Mouse (Mus musculus) liver, embryonic 12.5 days (tissue): ENCODE results near the gene G430095P16Rik. TPM values are rescaled to one million over a fixed set of nuclear protein-coding genes. Genes with fewer than 3 reads are reported as not detected.

ENCODE experiments used
- ATAC-seq: fragments of 200-750 bp; cut with Nextera tagmentation; 2 replicates; pipeline ENCODE4 v1.8.0; 2017; ENCODE audit warnings: moderate number of reproducible peaks, mild to moderate bottlenecking, moderate library complexity
- H3K27ac ChIP-seq: fragments of 300-500 bp; sonication (generic); 2 replicates; pipeline ENCODE4 v1.5.1; 2016; ENCODE audit warnings: mild to moderate bottlenecking
- H3K27me3 ChIP-seq: fragments of 300-500 bp; sonication (generic); replicated peaks from 2 replicates; pipeline ENCODE4 v1.6.1; 2016; ENCODE audit warnings: mild to moderate bottlenecking, moderate library complexity
- H3K36me3 ChIP-seq: fragments of 300-500 bp; sonication (generic); 2 replicates; pipeline ENCODE4 v1.6.1; 2016; ENCODE audit warnings: mild to moderate bottlenecking, moderate library complexity
- H3K4me1 ChIP-seq: fragments of 300-500 bp; sonication (generic); 2 replicates; pipeline ENCODE4 v1.6.1; 2016
- H3K4me2 ChIP-seq: fragments of 300-500 bp; sonication (generic); 2 replicates; pipeline ENCODE4 v1.6.1; 2016; ENCODE audit warnings: mild to moderate bottlenecking, moderate library complexity
- H3K4me3 ChIP-seq: fragments of 300-500 bp; sonication (generic); 2 replicates; pipeline ENCODE4 v1.5.1; 2016; ENCODE audit warnings: mild to moderate bottlenecking, moderate library complexity
- H3K9ac ChIP-seq: fragments of 300-500 bp; sonication (generic); 2 replicates; pipeline ENCODE4 v1.6.1; 2016; ENCODE audit warnings: mild to moderate bottlenecking, moderate library complexity
- H3K9me3 ChIP-seq: fragments of 300-500 bp; sonication (generic); replicated peaks from 2 replicates; pipeline ENCODE4 v1.6.1; 2016; ENCODE audit warnings: mild to moderate bottlenecking, moderate library complexity
- WGBS: fragments of 180-500 bp; shearing (Covaris S2); methylation state at CpG from one replicate; pipeline ENCODE4 v1.1.7; 2016; ENCODE audit not compliant: insufficient replicate concordance; 5-methylcytosine and 5-hydroxymethylcytosine counted together
- polyA plus RNA-seq: library from polyadenylated mRNA; unstranded; fragments of >200 nt; fragmentation: Nextera tagmentation; extraction: Ambion mirVana; gene quantifications from 2 replicates; pipeline ENCODE4 v1.2.1, GENCODE M21; 2016

Gene G430095P16Rik
- 11.0 and 12.0 TPM in 2 replicates for polyA plus RNA-seq

- H3K4me2 ChIP-seq: peak within 1 kb of the TSS; percentile 78
Observed at GRCm38 (mm10) chr8:84722850-84723570, at the start of gene G430095P16Rik. G430095P16Rik (plus strand) TSS chr8:84723007.

GRCm38 (mm10) chr8:84677305-84677704 is 45.5 kb upstream of the G430095P16Rik start:
- H3K4me1 ChIP-seq: peaks cover 25% of the 10 kb centered on the region
- 88% methylated on average over 5 of the region's 5 CpGs for WGBS
- H3K36me3 ChIP-seq: peaks cover 78% of the 10 kb centered on the region
- no peak overlapping the region for H3K27ac ChIP-seq
- no peaks in the 10 kb centered on the region for H3K27me3 ChIP-seq
- no peaks in the 10 kb centered on the region for H3K9me3 ChIP-seq
- peak; percentile 52 for ATAC-seq
- no peak overlapping the region for H3K4me3 ChIP-seq
- no peak overlapping the region for H3K9ac ChIP-seq
- no peak overlapping the region for H3K4me2 ChIP-seq

More at GRCm38 (mm10) chr8:84722850-84723570, at the start of gene G430095P16Rik:
- H3K27ac ChIP-seq: peak within 1 kb of the TSS; percentile 99
- H3K9ac ChIP-seq: peak within 1 kb of the TSS; percentile 78
- WGBS: 5% methylated on average over 10 of the region's 10 CpGs
- peaks cover 73% of the 10 kb centered on the region for H3K4me1 ChIP-seq
- peak within 1 kb of the TSS; percentile 63 for H3K4me3 ChIP-seq
- H3K9me3 ChIP-seq: no peaks in the 10 kb centered on the region
- H3K27me3 ChIP-seq: peaks cover 17% of the 10 kb centered on the region; the same call in 1 of the 2 replicates
- H3K36me3 ChIP-seq: peaks cover 38% of the 10 kb centered on the region
- ATAC-seq: peak; percentile 91

DNA sequence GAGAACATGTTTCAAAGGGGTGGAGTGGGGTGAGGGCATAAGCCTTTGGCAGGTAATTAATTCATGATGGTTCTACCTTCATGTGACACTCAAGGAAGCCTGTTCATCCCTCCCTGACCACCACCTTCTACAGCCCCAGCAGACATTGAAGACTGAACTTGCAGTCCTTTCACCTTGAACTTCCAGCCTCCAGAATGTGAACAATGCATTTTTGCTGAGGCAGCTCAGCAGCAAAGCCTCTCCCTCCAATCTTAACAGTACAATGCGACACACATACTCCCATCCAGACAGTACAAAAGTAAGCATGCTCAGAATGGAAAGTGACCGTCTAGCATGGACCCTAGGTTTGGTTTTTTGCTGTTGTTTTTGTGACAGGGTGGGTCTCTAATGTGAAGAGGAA is 41.3 kb upstream of the G430095P16Rik start:
- Histone ChIP-seq H3K4me1 (peaks cover 64% of the 10 kb centered on the region), H3K9ac (no peak overlapping the region), H3K27ac (no peak overlapping the region), H3K36me3 (peaks cover 64% of the 10 kb centered on the region), H3K4me3 (no peak overlapping the region), H3K9me3 (no peaks in the 10 kb centered on the region), H3K27me3 (no peaks in the 10 kb centered on the region), H3K4me2 (no peak overlapping the region)
- no peak for ATAC-seq
- 79% methylated on average over 2 of the region's 2 CpGs for WGBS

GRCm38 (mm10) chr8:84682257-84682656 is 40.5 kb upstream of the G430095P16Rik start:
- H3K4me2 ChIP-seq: no peak overlapping the region
- no peaks in the 10 kb centered on the region for H3K9me3 ChIP-seq
- H3K27ac ChIP-seq: 0 out of 2 replicates have a peak overlapping the region, but pooled peaks have one; percentile 4
- H3K9ac ChIP-seq: no peak overlapping the region
- H3K4me3 ChIP-seq: no peak overlapping the region
- peaks cover 67% of the 10 kb centered on the region for H3K4me1 ChIP-seq
- peaks cover 57% of the 10 kb centered on the region for H3K36me3 ChIP-seq
- no peaks in the 10 kb centered on the region for H3K27me3 ChIP-seq
- WGBS: 61% methylated on average over 2 of the region's 2 CpGs
- no peak for ATAC-seq

DNA sequence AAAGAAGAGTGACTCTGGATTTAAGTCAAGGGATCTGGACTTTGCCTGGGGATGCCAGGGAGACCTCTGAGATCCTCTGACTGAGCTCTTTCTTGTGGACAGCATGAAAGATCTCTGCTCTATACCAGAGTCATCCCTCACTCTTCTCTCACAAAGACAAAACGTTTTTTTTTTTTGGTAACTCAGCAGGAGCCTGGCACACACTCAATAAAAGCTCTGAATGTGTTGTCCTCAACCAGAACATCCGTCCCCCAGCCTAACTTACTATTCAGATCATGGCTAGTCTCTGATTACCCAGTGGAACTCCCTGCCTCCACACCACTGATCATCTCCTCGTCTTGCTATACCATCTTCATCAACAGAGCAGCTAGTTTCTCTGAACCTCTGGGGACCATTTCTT is 38.3 kb upstream of the G430095P16Rik start:
- H3K9ac ChIP-seq: no peak overlapping the region
- no peak for ATAC-seq

DNA sequence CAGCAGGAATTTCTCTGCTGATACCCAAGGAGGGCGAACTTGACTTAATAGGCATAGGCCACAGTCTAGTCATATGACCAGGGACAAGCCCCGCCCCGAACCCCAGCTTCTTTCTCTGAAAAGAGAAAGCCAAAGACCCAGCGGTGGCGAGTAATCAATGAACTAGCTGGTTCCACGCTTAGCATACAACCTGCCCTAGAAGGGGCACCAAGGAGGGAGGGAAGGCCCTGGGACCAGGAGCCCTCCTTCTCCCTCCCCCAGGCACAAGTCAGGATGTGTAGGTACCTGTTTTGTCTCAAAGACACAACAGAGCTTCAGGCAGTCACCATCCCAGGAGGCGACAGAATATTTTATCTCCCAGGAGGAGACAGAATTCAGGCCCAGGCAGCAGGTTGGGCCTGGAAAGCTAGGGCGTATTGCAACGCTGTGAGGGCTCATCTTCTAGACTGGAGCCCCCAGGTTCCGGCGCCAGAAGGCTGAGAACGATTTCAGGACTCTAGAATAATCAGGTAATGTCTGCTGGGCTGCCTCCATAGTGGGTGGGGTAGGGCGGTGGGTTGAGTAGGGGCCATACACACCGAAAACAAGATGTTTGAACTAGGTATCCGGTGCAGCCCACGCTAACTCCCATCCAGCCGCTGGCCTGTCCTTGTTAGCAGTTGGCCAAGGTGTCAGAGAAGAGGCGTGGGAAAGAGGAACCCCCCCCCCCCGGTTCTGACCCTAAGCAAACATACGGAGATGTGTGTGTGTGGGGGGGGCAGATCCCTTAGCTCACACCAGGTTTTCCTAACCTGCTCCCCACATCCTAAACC is 36.4 kb upstream of the G430095P16Rik start, which contains the start of gene Trmt1:
Gene Trmt1, plus strand, starts transcription at position 117 of the 812 bp plus-strand sequence.
- H3K4me3 ChIP-seq: peak within 1 kb of the TSS; percentile 99
- peaks cover 79% of the 10 kb centered on the region for H3K4me1 ChIP-seq
- H3K27me3 ChIP-seq: no peaks in the 10 kb centered on the region
- peak within 1 kb of the TSS; percentile 97 for H3K27ac ChIP-seq
- peak; percentile 11; the same call in 1 of the 2 replicates for ATAC-seq
- peak within 1 kb of the TSS; percentile 94 for H3K4me2 ChIP-seq
- 8% methylated on average over 20 of the region's 20 CpGs for WGBS
- H3K36me3 ChIP-seq: peaks cover 45% of the 10 kb centered on the region
- no peaks in the 10 kb centered on the region for H3K9me3 ChIP-seq
- peak within 1 kb of the TSS; percentile 99 for H3K9ac ChIP-seq

More for the DNA sequence above, 38.3 kb upstream of the G430095P16Rik start:
- Histone ChIP-seq H3K36me3 (peaks cover 53% of the 10 kb centered on the region), H3K4me1 (peaks cover 76% of the 10 kb centered on the region), H3K27me3 (no peaks in the 10 kb centered on the region), H3K4me2 (no peak overlapping the region), H3K27ac (no peak overlapping the region; the same call in 1 of the 2 replicates), H3K9me3 (no peaks in the 10 kb centered on the region), H3K4me3 (no peak overlapping the region)
- WGBS: 57% methylated on average over 3 of the region's 3 CpGs

GRCm38 (mm10) chr8:84687003-84687704 is 35.7 kb upstream of the G430095P16Rik start:
- Histone ChIP-seq H3K9ac (peak overlapping the region; percentile 99), H3K27me3 (no peaks in the 10 kb centered on the region), H3K36me3 (peaks cover 45% of the 10 kb centered on the region), H3K9me3 (no peaks in the 10 kb centered on the region), H3K27ac (peak overlapping the region; percentile 97), H3K4me2 (peak overlapping the region; percentile 94), H3K4me3 (peak overlapping the region; percentile 99), H3K4me1 (peaks cover 77% of the 10 kb centered on the region)
- ATAC-seq: peak; percentile 36
- under 1% methylated on average over 62 of the region's 62 CpGs for WGBS

DNA sequence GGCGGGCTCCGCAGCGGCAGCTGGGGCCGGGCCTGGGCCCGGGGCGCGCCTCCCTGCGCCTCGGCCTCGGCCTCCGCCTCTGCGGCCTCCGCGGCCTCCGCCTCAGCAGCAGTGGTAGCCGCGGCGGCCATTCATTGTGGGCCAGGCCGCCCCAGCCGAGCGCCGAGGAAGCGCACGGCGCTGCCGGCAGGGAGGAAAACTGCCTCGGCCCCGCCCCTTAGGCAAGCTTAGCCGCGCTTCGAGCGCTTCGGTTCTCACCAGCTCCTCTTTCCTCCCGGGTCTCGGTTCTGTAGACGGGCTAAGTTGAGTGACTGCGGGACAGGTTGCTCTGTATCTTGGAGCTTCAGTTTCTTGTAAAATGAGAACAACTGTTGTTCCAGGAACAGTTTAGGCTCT is 35.1 kb upstream of the G430095P16Rik start, which contains the start of gene Nacc1:
Gene Nacc1, minus strand, starts transcription at position 158 of the 396 bp plus-strand sequence.
- H3K4me1 ChIP-seq: peaks cover 73% of the 10 kb centered on the region
- peak within 1 kb of the TSS; percentile 94 for H3K4me2 ChIP-seq
- peak within 1 kb of the TSS; percentile 99 for H3K4me3 ChIP-seq
- H3K27me3 ChIP-seq: no peaks in the 10 kb centered on the region
- WGBS: under 1% methylated on average over 37 of the region's 37 CpGs
- H3K36me3 ChIP-seq: peaks cover 45% of the 10 kb centered on the region
- H3K27ac ChIP-seq: peak within 1 kb of the TSS; percentile 97
- H3K9me3 ChIP-seq: no peaks in the 10 kb centered on the region
- H3K9ac ChIP-seq: peak within 1 kb of the TSS; percentile 99
- peak; percentile 80 for ATAC-seq

- Histone ChIP-seq H3K4me3 (peak overlapping the region; percentile 99), H3K36me3 (peaks cover 46% of the 10 kb centered on the region), H3K9me3 (no peaks in the 10 kb centered on the region), H3K27ac (peak overlapping the region; percentile 97), H3K4me2 (peak overlapping the region; percentile 94), H3K27me3 (no peaks in the 10 kb centered on the region), H3K9ac (peak overlapping the region; percentile 81), H3K4me1 (peaks cover 57% of the 10 kb centered on the region)
- peak; percentile 72 for ATAC-seq
- WGBS: under 1% methylated on average over 47 of the region's 47 CpGs
Observed at GRCm38 (mm10) chr8:84689091-84689915, 33.5 kb upstream of the G430095P16Rik start.

- Histone ChIP-seq H3K27me3 (no peaks in the 10 kb centered on the region), H3K4me2 (no peak overlapping the region), H3K36me3 (peaks cover 77% of the 10 kb centered on the region), H3K9me3 (no peaks in the 10 kb centered on the region), H3K4me3 (no peak overlapping the region), H3K4me1 (peaks cover 30% of the 10 kb centered on the region), H3K9ac (no peak overlapping the region), H3K27ac (no peak overlapping the region)
- no peak for ATAC-seq
- 82% methylated on average over 4 of the region's 4 CpGs for WGBS
Observed at GRCm38 (mm10) chr8:84693332-84693731, 29.5 kb upstream of the G430095P16Rik start.

GRCm38 (mm10) chr8:84695140-84695539 is 27.7 kb upstream of the G430095P16Rik start:
- H3K27ac ChIP-seq: no peak overlapping the region
- peaks cover 34% of the 10 kb centered on the region for H3K4me1 ChIP-seq
- WGBS: 85% methylated on average over 6 of the region's 6 CpGs
- ATAC-seq: no peak
- H3K9me3 ChIP-seq: no peaks in the 10 kb centered on the region
- H3K9ac ChIP-seq: no peak overlapping the region
- H3K4me2 ChIP-seq: no peak overlapping the region
- no peaks in the 10 kb centered on the region for H3K27me3 ChIP-seq
- H3K4me3 ChIP-seq: no peak overlapping the region
- H3K36me3 ChIP-seq: peaks cover 92% of the 10 kb centered on the region
